Mouse (Mus musculus) heart, embryonic 13.5 days (tissue): ENCODE measurements around the gene Vasn. TPM values are rescaled to one million over a fixed set of nuclear protein-coding genes. Genes with fewer than 3 reads are reported as not detected.
A peak's percentile ranks its signal among the peaks of the same experiment; 100 is the strongest.

Experiments
- ATAC-seq: fragments of 200-750 bp; cut with Nextera tagmentation; 2 replicates; pipeline ENCODE4 v1.8.0; 2017; ENCODE audit warnings: moderate TSS enrichment; ENCODE audit not compliant: insufficient number of reproducible peaks, low FRiP score, low TSS enrichment; ENCODE audit errors: extremely low read depth
- H3K27ac ChIP-seq: fragments of 300-500 bp; sonication (generic); replicated peaks from 2 replicates; pipeline ENCODE4 v1.5.1; 2015; ENCODE audit warnings: moderate library complexity, mild to moderate bottlenecking, inconsistent platforms
- H3K27me3 ChIP-seq: fragments of 300-500 bp; sonication (generic); replicated peaks from 2 replicates; pipeline ENCODE4 v1.6.1; 2015; ENCODE audit warnings: mild to moderate bottlenecking, inconsistent platforms
- H3K36me3 ChIP-seq: fragments of 300-500 bp; sonication (generic); 2 replicates; pipeline ENCODE4 v1.6.1; 2015; ENCODE audit warnings: mild to moderate bottlenecking, inconsistent platforms
- H3K4me1 ChIP-seq: fragments of 300-500 bp; sonication (generic); 2 replicates; pipeline ENCODE4 v1.6.1; 2015; ENCODE audit warnings: inconsistent platforms
- H3K4me2 ChIP-seq: fragments of 300-500 bp; sonication (generic); 2 replicates; pipeline ENCODE4 v1.6.1; 2015; ENCODE audit warnings: inconsistent platforms, mild to moderate bottlenecking, moderate library complexity
- H3K4me3 ChIP-seq: fragments of 300-500 bp; sonication (generic); 2 replicates; pipeline ENCODE4 v1.5.1; 2015; ENCODE audit warnings: moderate library complexity, mild to moderate bottlenecking, inconsistent platforms
- H3K9ac ChIP-seq: fragments of 300-500 bp; sonication (generic); 2 replicates; pipeline ENCODE4 v1.6.1; 2015; ENCODE audit warnings: inconsistent platforms, mild to moderate bottlenecking, moderate library complexity
- H3K9me3 ChIP-seq: fragments of 300-500 bp; sonication (generic); 2 replicates; pipeline ENCODE4 v1.6.1; 2016; ENCODE audit warnings: inconsistent platforms
- WGBS: fragments of 180-500 bp; shearing (Covaris S2); methylation state at CpG from one replicate; pipeline ENCODE4 v1.1.7; 2015; ENCODE audit warnings: mixed read lengths; 5-methylcytosine and 5-hydroxymethylcytosine counted together
- polyA plus RNA-seq: library from polyadenylated mRNA; unstranded; fragments of >200 nt; fragmentation: Nextera tagmentation; extraction: Ambion mirVana; gene quantifications from 2 replicates; pipeline ENCODE4 v1.2.1, GENCODE M21; 2015

The Vasn gene
- polyA plus RNA-seq, 1 experiment from 2014 or later = 15.2 TPM

DNA sequence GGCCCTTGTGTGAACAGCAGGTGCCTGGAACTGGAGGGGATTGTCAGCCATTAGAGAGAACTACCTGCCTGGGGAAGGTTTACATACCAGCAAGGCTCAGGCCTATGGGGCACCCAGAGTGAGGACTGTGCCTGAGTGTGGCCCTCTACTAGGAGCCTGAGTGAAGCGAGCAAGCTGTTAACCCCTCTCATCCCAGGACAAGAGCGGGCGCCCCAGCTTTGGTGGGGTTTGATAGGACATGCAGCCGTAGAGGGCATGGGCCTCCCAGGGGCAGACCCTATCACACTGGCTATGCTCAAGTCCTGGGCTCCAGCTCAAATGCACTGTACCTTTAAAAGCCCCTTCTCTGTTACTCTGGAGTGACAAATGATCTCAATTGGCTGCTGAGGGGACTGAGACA lies 7.1 kb downstream of the Vasn start:
- H3K9ac ChIP-seq = peak overlapping the region; percentile 72
- no peak overlapping the region for H3K4me3 ChIP-seq

DNA sequence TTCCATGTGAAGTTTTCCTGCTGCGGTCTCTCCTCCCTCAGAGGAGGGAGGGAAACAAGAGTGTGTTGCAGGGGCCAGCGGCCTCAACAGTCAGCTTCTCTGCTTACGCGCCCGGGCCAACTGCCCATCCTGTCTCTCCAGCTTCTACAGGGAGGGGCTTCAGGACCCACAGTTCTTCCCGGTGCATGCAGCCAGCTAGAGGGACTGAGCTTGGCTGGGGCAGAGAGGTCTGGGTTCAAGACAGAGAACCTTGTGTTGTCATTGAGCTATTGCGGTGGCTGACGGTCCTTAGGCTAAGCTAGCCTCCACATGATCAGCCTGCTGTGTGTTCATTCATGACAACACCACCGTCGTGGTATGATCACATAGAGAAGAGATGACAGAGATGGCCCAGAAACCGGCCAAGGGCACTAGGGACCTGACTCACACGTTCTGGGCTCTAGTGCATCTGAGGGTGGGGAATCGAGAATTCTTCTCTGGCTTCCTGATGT lies 8.0 kb downstream of the Vasn start:
- no peak for ATAC-seq
- no peaks in the 10 kb centered on the region for H3K27me3 ChIP-seq
- peak overlapping the region; percentile 72 for H3K9ac ChIP-seq
- H3K9me3 ChIP-seq = no peaks in the 10 kb centered on the region
- H3K4me1 ChIP-seq = peaks cover 79% of the 10 kb centered on the region
- H3K4me3 ChIP-seq = no peak overlapping the region
- 48% methylated on average over 13 of the region's 13 CpGs for WGBS
- H3K4me2 ChIP-seq = peak overlapping the region; percentile 42
- H3K27ac ChIP-seq = peak overlapping the region; percentile 78
- H3K36me3 ChIP-seq = peaks cover 65% of the 10 kb centered on the region

More for the DNA sequence above, 7.1 kb downstream of the Vasn start:
- no peak for ATAC-seq
- Histone ChIP-seq H3K27ac (peak overlapping the region; percentile 78), H3K27me3 (no peaks in the 10 kb centered on the region), H3K4me2 (peak overlapping the region; percentile 42), H3K36me3 (peaks cover 57% of the 10 kb centered on the region), H3K4me1 (peaks cover 79% of the 10 kb centered on the region), H3K9me3 (no peaks in the 10 kb centered on the region)
- 48% methylated on average over 4 of the region's 4 CpGs for WGBS

DNA sequence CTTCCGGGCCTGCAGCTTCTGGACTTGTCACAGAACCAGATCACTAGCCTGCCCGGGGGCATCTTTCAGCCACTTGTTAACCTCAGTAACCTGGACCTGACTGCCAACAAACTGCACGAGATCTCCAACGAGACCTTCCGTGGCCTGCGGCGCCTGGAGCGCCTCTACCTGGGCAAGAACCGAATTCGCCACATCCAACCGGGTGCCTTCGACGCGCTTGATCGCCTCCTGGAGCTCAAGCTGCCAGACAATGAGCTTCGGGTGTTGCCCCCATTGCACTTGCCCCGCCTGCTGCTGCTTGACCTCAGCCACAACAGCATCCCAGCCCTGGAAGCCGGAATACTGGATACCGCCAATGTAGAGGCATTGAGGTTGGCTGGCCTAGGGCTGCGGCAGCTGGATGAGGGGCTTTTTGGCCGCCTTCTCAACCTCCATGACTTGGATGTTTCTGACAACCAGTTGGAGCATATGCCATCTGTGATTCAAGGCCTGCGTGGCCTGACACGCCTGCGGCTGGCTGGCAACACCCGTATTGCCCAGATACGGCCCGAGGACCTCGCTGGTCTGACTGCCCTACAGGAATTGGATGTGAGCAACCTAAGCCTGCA lies 8.8 kb downstream of the Vasn start:
- peaks cover 79% of the 10 kb centered on the region for H3K4me1 ChIP-seq
- H3K9me3 ChIP-seq = no peaks in the 10 kb centered on the region
- H3K4me2 ChIP-seq = no peak overlapping the region
- no peak overlapping the region for H3K4me3 ChIP-seq
- no peaks in the 10 kb centered on the region for H3K27me3 ChIP-seq
- 88% methylated on average over 28 of the region's 28 CpGs for WGBS
- peak overlapping the region; percentile 72; the same call in 1 of the 2 replicates for H3K9ac ChIP-seq
- peaks cover 69% of the 10 kb centered on the region for H3K36me3 ChIP-seq
- no peak overlapping the region for H3K27ac ChIP-seq
- no peak for ATAC-seq

DNA sequence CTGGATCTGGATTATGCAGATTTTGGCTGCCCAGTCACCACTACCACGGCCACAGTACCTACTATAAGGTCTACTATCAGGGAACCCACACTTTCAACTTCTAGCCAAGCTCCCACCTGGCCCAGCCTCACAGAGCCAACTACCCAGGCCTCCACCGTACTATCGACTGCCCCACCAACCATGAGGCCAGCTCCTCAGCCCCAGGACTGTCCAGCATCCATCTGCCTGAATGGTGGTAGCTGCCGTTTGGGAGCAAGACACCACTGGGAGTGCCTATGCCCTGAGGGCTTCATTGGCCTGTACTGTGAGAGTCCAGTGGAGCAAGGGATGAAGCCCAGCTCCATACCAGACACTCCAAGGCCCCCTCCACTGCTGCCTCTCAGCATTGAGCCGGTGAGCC lies 9.5 kb downstream of the Vasn start:
- ATAC-seq = no peak
- 91% methylated on average over 5 of the region's 5 CpGs for WGBS
- H3K36me3 ChIP-seq = peaks cover 76% of the 10 kb centered on the region

DNA sequence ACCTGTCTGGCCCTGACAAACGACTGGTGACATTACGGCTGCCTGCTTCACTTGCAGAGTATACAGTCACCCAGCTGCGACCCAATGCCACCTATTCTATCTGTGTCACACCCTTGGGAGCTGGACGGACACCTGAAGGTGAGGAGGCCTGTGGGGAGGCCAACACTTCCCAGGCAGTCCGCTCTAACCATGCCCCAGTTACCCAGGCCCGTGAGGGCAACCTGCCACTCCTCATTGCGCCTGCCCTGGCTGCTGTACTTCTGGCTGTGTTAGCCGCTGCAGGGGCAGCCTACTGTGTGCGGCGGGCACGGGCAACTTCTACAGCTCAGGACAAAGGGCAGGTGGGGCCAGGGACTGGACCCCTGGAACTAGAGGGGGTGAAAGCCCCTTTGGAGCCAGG lies 10.0 kb downstream of the Vasn start:
- no peaks in the 10 kb centered on the region for H3K27me3 ChIP-seq
- ATAC-seq = no peak
- WGBS = 85% methylated on average over 11 of the region's 11 CpGs
- H3K4me3 ChIP-seq = no peak overlapping the region
- H3K27ac ChIP-seq = no peak overlapping the region
- H3K4me2 ChIP-seq = no peak overlapping the region
- H3K9ac ChIP-seq = no peak overlapping the region
- peaks cover 78% of the 10 kb centered on the region for H3K4me1 ChIP-seq
- peaks cover 81% of the 10 kb centered on the region for H3K36me3 ChIP-seq
- no peaks in the 10 kb centered on the region for H3K9me3 ChIP-seq

More for the DNA sequence above, 9.5 kb downstream of the Vasn start:
- Histone ChIP-seq H3K4me1 (peaks cover 78% of the 10 kb centered on the region), H3K27ac (no peak overlapping the region), H3K9ac (no peak overlapping the region), H3K27me3 (no peaks in the 10 kb centered on the region), H3K4me3 (no peak overlapping the region), H3K9me3 (no peaks in the 10 kb centered on the region), H3K4me2 (no peak overlapping the region)

DNA sequence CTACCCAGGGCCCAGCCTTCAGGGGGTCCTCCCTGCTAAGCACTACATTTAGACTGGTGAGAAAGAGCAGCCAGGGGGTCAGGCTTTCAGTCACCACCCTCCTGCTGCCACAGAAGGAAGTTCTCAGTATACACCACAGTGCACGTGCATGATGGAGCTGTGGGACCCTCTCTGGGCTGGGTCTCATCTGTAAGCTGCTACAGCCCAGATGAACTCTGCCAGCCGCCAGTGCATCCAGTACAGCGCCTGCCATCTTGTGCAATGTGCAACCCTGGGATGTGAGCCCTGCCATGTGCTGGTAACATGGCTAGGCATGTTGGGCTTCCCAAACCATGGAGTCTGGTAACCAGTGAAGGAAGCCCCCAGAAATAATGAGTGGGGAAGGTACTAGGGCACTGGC lies 10.4 kb downstream of the Vasn start:
- H3K36me3 ChIP-seq = peaks cover 84% of the 10 kb centered on the region
- no peak overlapping the region for H3K27ac ChIP-seq
- H3K9me3 ChIP-seq = no peaks in the 10 kb centered on the region
- H3K9ac ChIP-seq = no peak overlapping the region
- H3K4me2 ChIP-seq = no peak overlapping the region
- no peak overlapping the region for H3K4me3 ChIP-seq
- H3K4me1 ChIP-seq = peaks cover 78% of the 10 kb centered on the region
- WGBS = 83% methylated on average over 3 of the region's 3 CpGs
- no peaks in the 10 kb centered on the region for H3K27me3 ChIP-seq
- ATAC-seq = no peak

DNA sequence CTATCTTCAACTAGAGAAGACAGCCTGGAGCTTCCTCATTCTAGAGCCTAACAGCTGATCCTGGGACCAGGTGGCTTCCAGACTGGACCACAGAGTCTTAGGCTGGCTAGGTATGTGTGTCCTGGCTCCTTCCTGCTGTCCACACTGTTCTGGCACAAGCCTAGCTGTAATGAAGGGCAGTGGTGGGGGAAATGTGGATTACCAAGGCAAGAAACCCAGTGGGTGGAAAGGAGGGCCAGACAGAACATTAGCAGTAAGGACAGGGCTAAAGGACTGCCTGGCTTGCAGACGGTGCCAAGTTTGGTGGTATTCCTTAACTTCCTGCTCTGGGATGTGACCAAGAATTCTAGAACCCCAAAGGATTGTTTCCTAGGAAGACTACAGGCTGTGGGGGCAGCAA lies 11.3 kb downstream of the Vasn start:
- H3K9ac ChIP-seq = peak overlapping the region; percentile 47; the same call in 1 of the 2 replicates
- no peak overlapping the region for H3K4me2 ChIP-seq
- H3K9me3 ChIP-seq = no peaks in the 10 kb centered on the region
- peak overlapping the region; percentile 55 for H3K27ac ChIP-seq
- peaks cover 78% of the 10 kb centered on the region for H3K4me1 ChIP-seq
- WGBS = 77% methylated on average over 1 of the region's 1 CpGs
- no peak for ATAC-seq
- no peaks in the 10 kb centered on the region for H3K27me3 ChIP-seq
- H3K4me3 ChIP-seq = no peak overlapping the region
- peaks cover 83% of the 10 kb centered on the region for H3K36me3 ChIP-seq

DNA sequence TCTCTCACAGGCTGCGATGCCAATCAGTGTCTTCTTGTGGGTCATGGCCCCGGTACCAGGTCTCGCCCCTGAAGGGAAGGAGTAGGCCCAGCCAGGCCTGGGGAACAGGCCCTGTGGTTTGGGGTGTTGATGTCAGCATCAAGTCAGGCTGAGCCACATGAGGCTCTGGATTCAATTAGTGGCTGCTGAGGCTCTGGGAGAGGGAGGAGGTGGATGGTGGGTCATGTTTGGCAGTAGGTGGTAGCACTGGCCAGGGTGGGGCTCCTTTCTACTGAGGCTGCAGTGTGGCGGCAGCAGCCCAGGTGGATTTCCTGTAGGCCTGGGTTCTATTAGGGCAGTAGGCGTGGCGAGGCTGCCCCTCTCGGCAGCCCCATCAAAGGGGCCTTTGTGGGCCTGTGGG lies 11.9 kb downstream of the Vasn start:
- peak overlapping the region; percentile 47; the same call in 1 of the 2 replicates for H3K9ac ChIP-seq
- H3K27ac ChIP-seq = peak overlapping the region; percentile 55
- no peaks in the 10 kb centered on the region for H3K27me3 ChIP-seq
- H3K9me3 ChIP-seq = no peaks in the 10 kb centered on the region
- peaks cover 78% of the 10 kb centered on the region for H3K4me1 ChIP-seq
- WGBS = 73% methylated on average over 7 of the region's 7 CpGs
- H3K4me2 ChIP-seq = no peak overlapping the region
- H3K36me3 ChIP-seq = peaks cover 78% of the 10 kb centered on the region
- H3K4me3 ChIP-seq = no peak overlapping the region
- no peak for ATAC-seq

DNA sequence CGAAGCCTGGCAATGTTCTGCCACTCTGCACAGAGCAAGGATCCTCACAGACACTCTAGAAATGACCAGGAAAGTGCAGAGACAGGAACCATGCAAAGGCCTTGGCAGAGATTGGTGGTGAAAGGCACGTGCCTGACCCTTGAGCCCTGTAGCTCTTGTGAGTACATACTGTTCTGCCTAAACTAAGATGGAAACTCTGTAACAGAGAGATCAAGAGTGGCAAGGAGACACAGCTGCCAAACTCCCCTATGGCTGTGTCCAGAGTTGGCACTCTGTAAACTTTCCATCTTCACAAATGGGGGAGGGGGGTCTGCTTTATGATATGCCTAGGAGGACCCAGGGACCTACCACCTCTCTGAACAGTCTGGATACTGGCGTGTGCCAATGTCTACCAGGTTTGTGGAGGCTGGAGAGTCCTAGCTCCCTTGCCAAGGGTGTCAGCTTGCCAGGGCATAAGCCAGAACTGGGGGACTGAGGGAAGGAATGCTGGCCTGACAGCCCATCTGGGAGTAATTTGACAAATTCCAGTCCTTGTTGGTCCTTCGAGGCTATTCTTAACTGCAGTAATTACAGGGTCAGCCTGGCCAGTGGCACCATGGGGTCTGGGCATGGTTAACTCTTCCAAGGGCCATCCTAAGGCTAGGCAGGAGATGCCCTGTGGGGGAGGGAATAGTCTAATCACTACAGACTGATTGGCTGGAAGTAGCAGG lies 13.1 kb downstream of the Vasn start:
- Histone ChIP-seq H3K27me3 (no peaks in the 10 kb centered on the region), H3K36me3 (peaks cover 78% of the 10 kb centered on the region), H3K27ac (peak overlapping the region; percentile 55), H3K9me3 (no peaks in the 10 kb centered on the region), H3K9ac (peak overlapping the region; percentile 25; the same call in 1 of the 2 replicates), H3K4me1 (peaks cover 76% of the 10 kb centered on the region), H3K4me2 (no peak overlapping the region), H3K4me3 (no peak overlapping the region)
- no peak for ATAC-seq
- 49% methylated on average over 4 of the region's 4 CpGs for WGBS

DNA sequence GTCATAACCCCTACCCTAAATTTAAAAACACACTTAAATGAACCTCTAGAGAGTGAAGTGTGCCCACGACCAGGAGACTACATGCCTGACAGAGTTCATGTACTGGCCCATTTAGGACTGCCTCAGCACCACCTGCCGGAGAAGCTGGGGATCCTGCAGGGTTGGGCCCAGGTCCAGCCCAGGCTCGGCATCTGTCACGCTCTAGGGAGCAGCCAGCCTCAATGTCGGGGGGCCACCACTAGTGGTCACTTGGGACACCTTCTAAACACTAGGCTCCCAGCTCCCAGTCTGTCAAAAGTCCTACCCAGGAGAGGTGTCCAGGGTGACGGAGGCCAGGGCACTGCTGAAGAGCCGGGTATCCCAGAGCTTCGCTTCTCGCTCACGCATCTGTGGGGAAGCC lies 15.0 kb downstream of the Vasn start:
- Histone ChIP-seq H3K36me3 (peaks cover 60% of the 10 kb centered on the region), H3K9me3 (no peaks in the 10 kb centered on the region), H3K4me1 (peaks cover 86% of the 10 kb centered on the region), H3K4me2 (no peak overlapping the region), H3K27ac (peak overlapping the region; percentile 88), H3K9ac (peak overlapping the region; percentile 0; the same call in 1 of the 2 replicates), H3K27me3 (no peaks in the 10 kb centered on the region), H3K4me3 (no peak overlapping the region)
- WGBS = 70% methylated on average over 10 of the region's 10 CpGs
- no peak for ATAC-seq

DNA sequence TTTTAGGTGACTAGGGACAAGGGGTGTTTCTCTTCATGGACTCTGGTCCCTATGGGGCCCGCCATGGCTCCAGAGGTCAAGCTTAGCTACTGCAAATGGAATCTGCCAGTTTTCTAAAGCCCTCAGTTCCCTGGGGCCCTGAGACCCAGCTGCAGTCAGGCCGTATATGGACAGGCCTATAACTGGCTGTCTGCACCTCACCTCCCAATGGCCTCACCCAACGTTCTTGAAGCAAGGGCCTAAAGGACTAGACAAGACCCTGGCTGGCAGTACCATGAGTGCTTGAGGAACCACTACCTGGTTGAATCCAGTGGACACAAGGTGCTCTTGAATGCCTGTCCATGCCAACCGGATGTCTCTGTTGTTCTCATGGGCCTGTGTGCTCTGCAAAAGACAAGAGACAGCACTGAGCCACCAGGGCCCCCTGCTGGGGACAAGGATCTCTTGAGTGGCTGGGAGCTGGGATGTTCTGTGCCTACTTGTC lies 15.6 kb downstream of the Vasn start:
- peaks cover 88% of the 10 kb centered on the region for H3K4me1 ChIP-seq
- no peak for ATAC-seq

More for the DNA sequence above, 15.6 kb downstream of the Vasn start:
- 0 out of 2 replicates have a peak overlapping the region, but pooled peaks have one; percentile 12 for H3K4me2 ChIP-seq
- H3K9ac ChIP-seq = peak overlapping the region; percentile 65
- H3K27ac ChIP-seq = peak overlapping the region; percentile 88
- H3K27me3 ChIP-seq = no peaks in the 10 kb centered on the region
- H3K9me3 ChIP-seq = no peaks in the 10 kb centered on the region
- H3K4me3 ChIP-seq = no peak overlapping the region
- H3K36me3 ChIP-seq = peaks cover 57% of the 10 kb centered on the region
- 41% methylated on average over 4 of the region's 4 CpGs for whole genome bisulfite sequencing
